8 mouse cellular contexts compared by ENCODE assay signal in genomic region chr6:146724581-146725383, GRCm38 (mm10). TPM values are rescaled to one million over a fixed set of nuclear protein-coding genes. Genes with fewer than 3 reads are reported as not detected.
DNase-seq lines count a peak whose midpoint lies in the region; ATAC-seq and TF ChIP-seq lines count a peak whose summit lies in the region.

TSS of gene Stk38l (plus strand) at chr6:146724995.

- DNase-seq in gastrocnemius, postnatal 10 days, result peak; percentile 94
- peak; percentile 93 to 96 for DNase-seq in left cerebral cortex, postnatal 10 days (ENCODE audit: extremely low spot score in 1 of 2, low spot score in 2 of 2)
- DNase-seq in right cerebral cortex, postnatal 25 days, result peak; percentile 95
- peak; percentile 91 to 95 for DNase-seq in urinary bladder, postnatal 4 days (ENCODE audit: low spot score in 2 of 2)

- peak within 1 kb of the TSS; percentile 93 for H3K27ac ChIP-seq in cortical plate, adult 2 months (ENCODE audit: insufficient read depth, low read length)

- no peak for TF ChIP-seq CTCF in cortical plate, adult 2 months (IDR thresholded peaks at IDR 0.05; ENCODE audit: extremely low read depth, insufficient read depth, low read length)

- peak; percentile 91 for ATAC-seq in activated CD4-positive, CD25-positive, alpha-beta regulatory T cell, adult 4 months
- peak; percentile 88 for ATAC-seq in inflammation-experienced regulatory T-cells, adult 6 months
- ATAC-seq in megakaryocyte-erythroid progenitor cell, adult 5-6 weeks (replicated peaks; ENCODE audit: low FRiP score, low TSS enrichment, poor library complexity, severe bottlenecking), result peak; percentile 97

- TF ChIP-seq POLR2A in cortical plate, adult 2 months (IDR thresholded peaks at IDR 0.05; ENCODE audit: extremely low read depth, insufficient read depth, low read length), result peak; percentile 63; the same call in 1 of the 2 replicates

- no peaks in the 10 kb centered on the region; the same call in 1 of the 2 replicates for H3K4me1 ChIP-seq in cortical plate, adult 2 months (ENCODE audit: control insufficient read depth, insufficient read depth, low read length)

- peak within 1 kb of the TSS; percentile 100 for H3K4me3 ChIP-seq in cortical plate, adult 2 months (ENCODE audit: insufficient read depth, low read length)

- intact Hi-C loops in left cerebral cortex, postnatal 10 days (cut with DNase I), result loop anchor here (5.0 kb wide), 1 partner anchor 38 kb away; no protein-coding TSS in a partner anchor

RNA-seq across cellular contexts. Expression of gene Stk38l, which starts in this region (rescaled TPM):
- 10 to 100 TPM; 17.6 to 23.5 TPM for polyA plus RNA-seq in activated CD4-positive, CD25-positive, alpha-beta regulatory T cell, adult 4 months (2017; shearing (Covaris generic))
- 14.6 and 15.7 TPM in 2 replicates for polyA plus RNA-seq in cortical plate, adult 2 months (2012; rRNA removed)
- total RNA-seq in gastrocnemius, postnatal 10 days (2021), result 1 to 10 TPM; 8.3 to 9.5 TPM
- polyA plus RNA-seq in inflammation-experienced regulatory T-cells, adult 6 months (2017; shearing (Covaris generic)), result 10 to 100 TPM; 10.7 to 32.2 (median 22.0) TPM
- 10 to 100 TPM; 16.5 to 16.6 TPM for total RNA-seq in left cerebral cortex, postnatal 10 days (2021)
- total RNA-seq in megakaryocyte-erythroid progenitor cell, adult 5-6 weeks (2014; fragmentation: Nextera tagmentation), result 2.7 and 4.5 TPM in 2 replicates
- total RNA-seq in megakaryocyte-erythroid progenitor cell, adult 5-6 weeks (2017), result 3.4 and 6.6 TPM in 2 replicates

Comparison
In these comparisons a context has a peak if more than half of its experiments do, and no peak if none do; other contexts are left out.
1. Peak in every context shown above with its lines: DNase-seq, ATAC-seq, H3K4me3 ChIP-seq and H3K27ac ChIP-seq.